Mouse (Mus musculus) cortical plate, adult 2 months (tissue): ENCODE data around the gene Rrp12.

Source experiments
- CTCF ChIP-seq: fragments of 200-500 bp; IDR thresholded peaks from 2 replicates; pipeline ENCODE4 v1.5.1; 2011; ENCODE audit warnings: mild to moderate bottlenecking, control low read depth, low read length; ENCODE audit not compliant: insufficient read depth; ENCODE audit errors: extremely low read depth
- POLR2A ChIP-seq: fragments of 200-500 bp; IDR thresholded peaks from 2 replicates; pipeline ENCODE4 v1.6.1; 2011; ENCODE audit warnings: mild to moderate bottlenecking, low read length, control low read depth; ENCODE audit not compliant: insufficient read depth; ENCODE audit errors: extremely low read depth

DNA sequence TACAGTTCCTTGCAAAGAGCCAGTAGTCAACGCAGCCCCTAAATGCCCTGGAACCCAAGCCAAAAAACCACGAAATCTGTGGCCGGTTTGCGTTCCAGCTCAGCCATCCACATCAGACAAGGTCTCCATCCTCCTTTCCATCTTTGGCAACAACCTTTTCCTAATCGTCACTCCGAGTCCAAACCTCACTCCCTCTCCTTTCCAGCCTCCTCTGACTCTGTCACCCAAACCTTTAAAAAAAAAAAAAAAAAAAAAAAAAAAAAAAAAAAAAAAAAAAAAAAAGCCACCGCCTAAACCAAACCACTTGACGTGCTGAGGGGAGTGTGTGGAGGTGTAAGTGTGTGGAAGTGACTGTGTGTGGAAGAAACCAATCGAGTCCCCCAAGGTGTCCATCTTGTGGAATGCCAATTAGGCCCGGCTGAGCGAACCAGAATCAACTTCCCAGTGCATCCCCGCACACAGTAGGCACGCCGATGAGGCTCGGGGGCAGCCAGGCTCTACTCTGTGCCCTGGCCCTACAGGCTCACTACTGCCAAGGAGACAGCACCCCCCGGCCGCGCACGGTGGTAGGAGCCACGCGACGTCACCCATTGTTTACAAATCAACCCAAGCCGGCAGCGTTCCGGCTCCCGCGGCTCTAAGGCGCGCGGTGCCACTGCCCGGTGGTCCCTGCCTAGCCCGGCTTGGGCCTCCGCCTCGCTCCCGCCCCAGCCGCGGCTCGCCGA, 66.4 kb downstream of the Rrp12 start, which contains the start of gene Frat1:
- TF ChIP-seq CTCF (no peak), POLR2A (no peak)
